Mouse (Mus musculus) lung, adult 18-20 months (tissue): ENCODE measurements around the gene Aoc1.
A peak's percentile ranks its signal among the peaks of the same experiment; 100 is the strongest.

Experiments
- DNase-seq, 2 experiments: peaks; one replicate each; pipeline ENCODE4 v3.0.0; 2022; ENCODE audit warnings: mixed read lengths in 2 of 2

The Aoc1 gene

GRCm38 (mm10) chr6:48912033-48912432 lies 39.3 kb downstream of the Aoc1 start:
- DNase-seq = no peak

GRCm38 (mm10) chr6:48913587-48913986 lies 40.9 kb downstream of the Aoc1 start:
- no peak for DNase-seq

- DNase-seq = no peak
Observed at GRCm38 (mm10) chr6:48929595-48929994, 56.9 kb downstream of the Aoc1 start, which contains the start of gene 1600015I10Rik. Gene 1600015I10Rik, plus strand, starts transcription at chr6:48929895.

GRCm38 (mm10) chr6:48949596-48949995 lies 76.9 kb downstream of the Aoc1 start:
- no peak for DNase-seq

- DNase-seq = no peak
Observed at GRCm38 (mm10) chr6:48950676-48951075, 78.0 kb downstream of the Aoc1 start.

- DNase-seq = no peak
Observed at GRCm38 (mm10) chr6:48951630-48952029, 78.9 kb downstream of the Aoc1 start.

GRCm38 (mm10) chr6:48953220-48953619 lies 80.5 kb downstream of the Aoc1 start:
- no peak for DNase-seq

GRCm38 (mm10) chr6:48954211-48954610 lies 81.5 kb downstream of the Aoc1 start:
- no peak for DNase-seq

- peak; percentile 20 to 48 for DNase-seq
Observed at GRCm38 (mm10) chr6:48954946-48955345, 82.2 kb downstream of the Aoc1 start.

- DNase-seq = no peak
Observed at GRCm38 (mm10) chr6:48956785-48957184, 84.1 kb downstream of the Aoc1 start.

- DNase-seq = no peak
Observed at GRCm38 (mm10) chr6:48958053-48958452, 85.4 kb downstream of the Aoc1 start.
